In genomic region chr19:53087268-53088143, GRCm38 (mm10) we compare ENCODE assay signal across 8 mouse cellular contexts. TPM values are rescaled to one million over a fixed set of nuclear protein-coding genes. Genes with fewer than 3 reads are reported as not detected.
A peak's percentile ranks its signal among the peaks of the same experiment; 100 is the strongest.
DNase-seq lines count a peak whose midpoint lies in the region; ATAC-seq and TF ChIP-seq lines count a peak whose summit lies in the region.

No protein-coding gene starts in this region.

- peak overlapping the region; percentile 77 for H3K27ac ChIP-seq in gastrocnemius, adult 2 months
- 0 out of 2 replicates have a peak overlapping the region, but pooled peaks have one; percentile 41 for H3K27ac ChIP-seq in forebrain, embryonic 11.5 days (ENCODE audit: low read depth, low read length)
- peak overlapping the region; percentile 3; the same call in 1 of the 2 replicates for H3K27ac ChIP-seq in hindbrain, embryonic 12.5 days
- H3K27ac ChIP-seq in liver, embryonic 13.5 days: peak overlapping the region; percentile 63
- 0 out of 2 replicates have a peak overlapping the region, but pooled peaks have one; percentile 12 for H3K27ac ChIP-seq in olfactory bulb, adult 2 months (ENCODE audit: insufficient read depth, low read depth, low read length)

- no peaks in the 10 kb centered on the region for H3K36me3 ChIP-seq in forebrain, embryonic 11.5 days (ENCODE audit: control insufficient read depth, insufficient read depth, low read length)
- no peaks in the 10 kb centered on the region for H3K36me3 ChIP-seq in hindbrain, embryonic 12.5 days
- H3K36me3 ChIP-seq in liver, embryonic 13.5 days: no peaks in the 10 kb centered on the region

- no peaks in the 10 kb centered on the region for H3K27me3 ChIP-seq in forebrain, embryonic 11.5 days (ENCODE audit: control insufficient read depth, insufficient read depth, low read length)
- no peaks in the 10 kb centered on the region for H3K27me3 ChIP-seq in hindbrain, embryonic 12.5 days
- H3K27me3 ChIP-seq in liver, embryonic 13.5 days: peaks cover 5% of the 10 kb centered on the region; the same call in 1 of the 2 replicates

- intact Hi-C loops in gastrocnemius, adult 2 months (cut with DNase I): no loop called here

- WGBS in forebrain, embryonic 11.5 days: 37% methylated on average over 25 of the region's 25 CpGs
- WGBS in hindbrain, embryonic 12.5 days: 31% methylated on average over 25 of the region's 25 CpGs
- 35% methylated on average over 25 of the region's 25 CpGs for WGBS in liver, embryonic 13.5 days (ENCODE audit: insufficient replicate concordance)
- WGBS in olfactory bulb, adult 2 months: 46% methylated on average over 25 of the region's 25 CpGs

- H3K9ac ChIP-seq in forebrain, embryonic 11.5 days (ENCODE audit: low read length): peak overlapping the region; percentile 13; the same call in 1 of the 2 replicates
- H3K9ac ChIP-seq in hindbrain, embryonic 12.5 days: no peak overlapping the region
- H3K9ac ChIP-seq in liver, embryonic 13.5 days: no peak overlapping the region

- no peak for TF ChIP-seq CTCF in gastrocnemius, adult 2 months (IDR thresholded peaks at IDR 0.05)
- TF ChIP-seq CTCF in olfactory bulb, adult 2 months (IDR thresholded peaks at IDR 0.05; ENCODE audit: insufficient read depth, low read depth, low read length): no peak

- peaks cover 10% of the 10 kb centered on the region; the same call in 1 of the 2 replicates for H3K4me1 ChIP-seq in forebrain, embryonic 11.5 days (replicated peaks; ENCODE audit: control insufficient read depth, insufficient read depth, low read length)
- peaks cover 15% of the 10 kb centered on the region for H3K4me1 ChIP-seq in hindbrain, embryonic 12.5 days
- peaks cover 33% of the 10 kb centered on the region for H3K4me1 ChIP-seq in liver, embryonic 13.5 days (replicated peaks)
- H3K4me1 ChIP-seq in olfactory bulb, adult 2 months (ENCODE audit: control insufficient read depth, insufficient read depth, low read length): peaks cover 7% of the 10 kb centered on the region

- TF ChIP-seq POLR2A in olfactory bulb, adult 2 months (IDR thresholded peaks at IDR 0.05; ENCODE audit: insufficient read depth, low read depth, low read length): no peak

- 0 out of 2 replicates have a peak overlapping the region, but pooled peaks have one; percentile 21 for H3K4me2 ChIP-seq in forebrain, embryonic 11.5 days (ENCODE audit: low read depth, low read length, severe bottlenecking)
- peak overlapping the region; percentile 33 for H3K4me2 ChIP-seq in hindbrain, embryonic 12.5 days (replicated peaks)
- H3K4me2 ChIP-seq in liver, embryonic 13.5 days: peak overlapping the region; percentile 26

- no peak for DNase-seq in gastrocnemius, adult 2 months
- DNase-seq in gastrocnemius, adult 18-20 months (ENCODE audit: low spot score): no peak
- no peak for DNase-seq in forebrain, embryonic 11.5 days (ENCODE audit: low spot score)
- DNase-seq in liver, embryonic 13.5 days: no peak
- no peak for DNase-seq in cerebellum, adult 11-12 months
- DNase-seq in left cerebral cortex, adult 8-10 months (ENCODE audit: low spot score in 2 of 2): no peak

- ATAC-seq in forebrain, embryonic 11.5 days (replicated peaks; ENCODE audit: low FRiP score): no peak
- ATAC-seq in hindbrain, embryonic 12.5 days (ENCODE audit: low FRiP score): 0 out of 2 replicates have a peak, but pooled peaks have one; percentile 48
- peak; percentile 61 for ATAC-seq in liver, embryonic 13.5 days (ENCODE audit: low read depth)

- no peaks in the 10 kb centered on the region for H3K9me3 ChIP-seq in forebrain, embryonic 11.5 days (ENCODE audit: control insufficient read depth, low read length)
- H3K9me3 ChIP-seq in hindbrain, embryonic 12.5 days (replicated peaks): no peaks in the 10 kb centered on the region
- H3K9me3 ChIP-seq in liver, embryonic 13.5 days (replicated peaks): no peaks in the 10 kb centered on the region

- peak overlapping the region; percentile 53 for H3K4me3 ChIP-seq in gastrocnemius, adult 2 months
- no peak overlapping the region for H3K4me3 ChIP-seq in forebrain, embryonic 11.5 days (ENCODE audit: low read depth, low read length)
- no peak overlapping the region for H3K4me3 ChIP-seq in hindbrain, embryonic 12.5 days
- no peak overlapping the region for H3K4me3 ChIP-seq in liver, embryonic 13.5 days (replicated peaks)
- H3K4me3 ChIP-seq in olfactory bulb, adult 2 months (ENCODE audit: insufficient read depth, low read depth, low read length): no peak overlapping the region

RNA-seq across cellular contexts. Expression of gene Xpnpep1, which starts 47.5 kb away (rescaled TPM):
- 10 to 100 TPM; 41.9 to 48.9 TPM for total RNA-seq in gastrocnemius, adult 2 months (2021)
- total RNA-seq in gastrocnemius, adult 18-20 months (2021): 10 to 100 TPM; 34.3 to 40.9 TPM
- 150 and 168 TPM in 2 replicates for polyA plus RNA-seq in forebrain, embryonic 11.5 days (2014; fragmentation: Nextera tagmentation; extraction: Ambion mirVana)
- 159 and 166 TPM in 2 replicates for polyA plus RNA-seq in hindbrain, embryonic 12.5 days (2016; fragmentation: Nextera tagmentation; extraction: Ambion mirVana)
- 109 and 115 TPM in 2 replicates for polyA plus RNA-seq in liver, embryonic 13.5 days (2015; fragmentation: Nextera tagmentation; extraction: Ambion mirVana)
- polyA plus RNA-seq in olfactory bulb, adult 2 months (2012; ENCODE audit: insufficient read depth, insufficient read length, low replicate concordance, missing spikeins): not detected in 2 replicates
- total RNA-seq in left cerebral cortex, adult 8-10 months (2022): 10 to 100 TPM; 59.6 to 74.9 (median 68.6) TPM

RNA-seq across cellular contexts. Expression of gene Add3, which starts 52.7 kb away (rescaled TPM):
- total RNA-seq in gastrocnemius, adult 2 months (2021): 10 to 100 TPM; 17.0 to 29.5 TPM
- total RNA-seq in gastrocnemius, adult 18-20 months (2021): 10 to 100 TPM; 23.0 to 30.5 TPM
- polyA plus RNA-seq in forebrain, embryonic 11.5 days (2014; fragmentation: Nextera tagmentation; extraction: Ambion mirVana): 59.3 and 61.5 TPM in 2 replicates
- 55.5 and 56.0 TPM in 2 replicates for polyA plus RNA-seq in hindbrain, embryonic 12.5 days (2016; fragmentation: Nextera tagmentation; extraction: Ambion mirVana)
- 29.5 and 34.7 TPM in 2 replicates for polyA plus RNA-seq in liver, embryonic 13.5 days (2015; fragmentation: Nextera tagmentation; extraction: Ambion mirVana)
- not detected in 2 replicates for polyA plus RNA-seq in olfactory bulb, adult 2 months (2012; ENCODE audit: insufficient read depth, insufficient read length, low replicate concordance, missing spikeins)
- total RNA-seq in left cerebral cortex, adult 8-10 months (2022): 100 to 1,000 TPM; 101 to 107 (median 105) TPM

Comparison
In these comparisons a context has a peak if more than half of its experiments do, and no peak if none do; other contexts are left out.
1. H3K27ac ChIP-seq: peak in every context shown above with its lines; median percentile 77 in gastrocnemius, adult 2 months; 63 in liver, embryonic 13.5 days; 41 in forebrain, embryonic 11.5 days; 12 in olfactory bulb, adult 2 months; 3 in hindbrain, embryonic 12.5 days.